Mouse (Mus musculus) ES-E14 (cell line): ENCODE results near the gene Fcgr2b. TPM values are rescaled to one million over a fixed set of nuclear protein-coding genes. Genes with fewer than 3 reads are reported as not detected.

Experiments
- DNase-seq: peaks from one replicate; pipeline ENCODE4 v3.0.0-alpha.2; 2013; ENCODE audit warnings: low read depth, low spot score
- H3K27ac ChIP-seq: 2 replicates; pipeline ENCODE4 v1.5.1; 2012; ENCODE audit warnings: low read depth, mild to moderate bottlenecking, low read length, moderate library complexity, mixed read lengths; ENCODE audit not compliant: poor library complexity, insufficient read depth, severe bottlenecking
- H3K36me3 ChIP-seq: 2 replicates; pipeline ENCODE4 v1.6.1; 2012; ENCODE audit warnings: mild to moderate bottlenecking, low read length, moderate library complexity, mixed read lengths; ENCODE audit not compliant: control insufficient read depth, poor library complexity, insufficient read depth, severe bottlenecking
- H3K4me1 ChIP-seq, 2 experiments: fragments of 150-350 bp in 1 of 2; sonication (generic) in 1 of 2; 2 replicates each; pipeline ENCODE4 v1.6.1; 2012; ENCODE audit warnings: low read length in 2 of 2, mild to moderate bottlenecking in 1 of 2, mixed read lengths in 1 of 2; ENCODE audit not compliant: control insufficient read depth in 2 of 2, insufficient read depth in 2 of 2, poor library complexity in 1 of 2
- H3K4me3 ChIP-seq, 2 experiments: fragments of 150-350 bp in 1 of 2; sonication (generic) in 1 of 2; 2 replicates each; pipeline ENCODE4 v1.5.1; 2012; ENCODE audit warnings: low read length in 2 of 2, low read depth in 1 of 2, mild to moderate bottlenecking in 1 of 2, mixed read lengths in 1 of 2; ENCODE audit not compliant: insufficient read depth in 1 of 2, poor library complexity in 1 of 2, severe bottlenecking in 1 of 2
- H3K9ac ChIP-seq: 2 replicates; pipeline ENCODE4 v1.6.1; 2012; ENCODE audit warnings: low read depth, mild to moderate bottlenecking, low read length, mixed read lengths; ENCODE audit not compliant: poor library complexity, insufficient read depth, severe bottlenecking
- H3K9me3 ChIP-seq: fragments of 150-350 bp; sonication (generic); 2 replicates; pipeline ENCODE4 v1.6.1; 2012; ENCODE audit warnings: low read depth, mild to moderate bottlenecking, low read length; ENCODE audit not compliant: control insufficient read depth, insufficient read depth
- CHD2 ChIP-seq: IDR thresholded peaks from 2 replicates; pipeline ENCODE4 v1.6.1; 2014; ENCODE audit warnings: mild to moderate bottlenecking, low read depth, low read length, inconsistent platforms
- HCFC1 ChIP-seq: IDR thresholded peaks from 2 replicates; pipeline ENCODE4 v1.6.1; 2012; ENCODE audit warnings: low read length, inconsistent platforms, borderline replicate concordance; ENCODE audit not compliant: insufficient read depth
- MAFK ChIP-seq: IDR thresholded peaks from 2 replicates; pipeline ENCODE4 v1.6.1; 2014; ENCODE audit warnings: mild to moderate bottlenecking, low read depth, low read length, inconsistent platforms; ENCODE audit not compliant: insufficient read depth
- ZC3H11A ChIP-seq: IDR thresholded peaks from 2 replicates; pipeline ENCODE4 v1.6.1; 2012; ENCODE audit warnings: low read depth, mild to moderate bottlenecking, inconsistent platforms, low read length, borderline replicate concordance
- ZNF384 ChIP-seq: IDR thresholded peaks from 2 replicates; pipeline ENCODE4 v1.6.1; 2012; ENCODE audit warnings: low read depth, low read length, inconsistent platforms
- in situ Hi-C, 2 experiments: fragments of 600-800 bp; cut with MboI; formaldehyde crosslinking; loops; one replicate each; pipeline ENCODE4 v1.15.1; 2025; ENCODE audit warnings: low sequenced_read_pairs in 2 of 2, inconsistent platforms in 1 of 2; ENCODE audit not compliant: unreplicated experiment in 2 of 2
- total RNA-seq: library from RNA; depleted of rRNA; stranded (reverse); fragments of 300-350 nt; gene quantifications from 2 replicates; pipeline ENCODE4 v1.2.3, GENCODE M21; 2012

Gene Fcgr2b
- total RNA-seq, 1 experiment = 2.4 TPM

GRCm38 (mm10) chr1:171005586-171005985, 29.2 kb upstream of the Fcgr2b start:
- TF ChIP-seq ZC3H11A (no peak), CHD2 (no peak), ZNF384 (no peak), HCFC1 (no peak), MAFK (no peak)
- Histone ChIP-seq H3K9me3 (no peaks in the 10 kb centered on the region), H3K9ac (no peak overlapping the region), H3K4me1 (no peaks in the 10 kb centered on the region), H3K27ac (no peak overlapping the region), H3K36me3 (no peaks in the 10 kb centered on the region), H3K4me3 (no peak overlapping the region)
- no peak for DNase-seq
- in situ Hi-C loops = no loop called here

GRCm38 (mm10) chr1:171005081-171005480, 28.7 kb upstream of the Fcgr2b start:
- H3K4me1 ChIP-seq = no peaks in the 10 kb centered on the region
- H3K36me3 ChIP-seq = no peaks in the 10 kb centered on the region
- DNase-seq = no peak
- H3K9ac ChIP-seq = no peak overlapping the region
- in situ Hi-C loops = no loop called here
- no peak overlapping the region for H3K27ac ChIP-seq
- H3K4me3 ChIP-seq = no peak overlapping the region
- H3K9me3 ChIP-seq = no peaks in the 10 kb centered on the region
- TF ChIP-seq ZNF384 = 0 out of 2 replicates have a peak, but pooled peaks have one; percentile 14
- TF ChIP-seq ZC3H11A = no peak

GRCm38 (mm10) chr1:170999811-171000210, 23.5 kb upstream of the Fcgr2b start:
- Histone ChIP-seq H3K4me3 (no peak overlapping the region), H3K4me1 (no peaks in the 10 kb centered on the region), H3K36me3 (no peaks in the 10 kb centered on the region), H3K27ac (no peak overlapping the region), H3K9ac (no peak overlapping the region), H3K9me3 (no peaks in the 10 kb centered on the region)
- TF ChIP-seq CHD2 (no peak), MAFK (no peak), ZNF384 (no peak), HCFC1 (no peak), ZC3H11A (no peak)
- DNase-seq = no peak
- in situ Hi-C loops = loop anchor here (5.0 to 25.0 kb wide), 2 partner anchors 103 to 113 kb away; partner anchors contain the start of genes Dusp12 (in 1 of the 2) and Gm26620 (in 1 of the 2)

- Histone ChIP-seq H3K4me3 (peak overlapping the region; percentile 17 to 57; a peak in 3 of 4 replicates), H3K27ac (no peak overlapping the region), H3K36me3 (no peaks in the 10 kb centered on the region), H3K9me3 (no peaks in the 10 kb centered on the region), H3K4me1 (no peaks in the 10 kb centered on the region), H3K9ac (no peak overlapping the region)
- in situ Hi-C loops = loop anchor here (5.0 to 25.0 kb wide), 2 partner anchors 101 to 111 kb away; partner anchors contain the start of genes Dusp12 (in 1 of the 2) and Gm26620 (in 1 of the 2)
- TF ChIP-seq MAFK (no peak), ZC3H11A (no peak), ZNF384 (no peak), CHD2 (no peak), HCFC1 (no peak)
- DNase-seq = no peak
These were observed 21.7 kb upstream of the Fcgr2b start for GRCm38 (mm10) chr1:170997756-170998655.
